Mouse (Mus musculus) limb, embryonic 10.5 days (tissue): ENCODE data around the gene Pde1a. TPM values are rescaled to one million over a fixed set of nuclear protein-coding genes. Genes with fewer than 3 reads are reported as not detected.

Source experiments
- DNase-seq: peaks from one replicate; pipeline ENCODE4 v3.0.0-alpha.2; 2017; ENCODE audit warnings: low spot score
- H3K27ac ChIP-seq: fragments of 300-500 bp; sonication (generic); 2 replicates; pipeline ENCODE4 v1.5.1; 2016; ENCODE audit warnings: mild to moderate bottlenecking
- H3K27me3 ChIP-seq: fragments of 300-500 bp; sonication (generic); 2 replicates; pipeline ENCODE4 v1.6.1; 2016; ENCODE audit warnings: low read depth, mild to moderate bottlenecking; ENCODE audit not compliant: poor library complexity, severe bottlenecking
- H3K36me3 ChIP-seq: fragments of 300-500 bp; sonication (generic); 2 replicates; pipeline ENCODE4 v1.6.1; 2016; ENCODE audit warnings: mild to moderate bottlenecking, moderate library complexity
- H3K4me1 ChIP-seq: fragments of 300-500 bp; sonication (generic); 2 replicates; pipeline ENCODE4 v1.6.1; 2016
- H3K4me3 ChIP-seq: fragments of 300-500 bp; sonication (generic); 2 replicates; pipeline ENCODE4 v1.5.1; 2016; ENCODE audit warnings: mild to moderate bottlenecking, moderate library complexity
- H3K9me3 ChIP-seq: fragments of 300-500 bp; sonication (generic); replicated peaks from 2 replicates; pipeline ENCODE4 v1.6.1; 2016; ENCODE audit warnings: mild to moderate bottlenecking
- WGBS: fragments of 180-500 bp; shearing (Covaris S2); methylation state at CpG from one replicate; pipeline ENCODE4 v1.1.7; 2016; 5-methylcytosine and 5-hydroxymethylcytosine counted together
- polyA plus RNA-seq: library from polyadenylated mRNA; unstranded; fragments of >200 nt; fragmentation: Nextera tagmentation; extraction: Ambion mirVana; gene quantifications from 2 replicates; pipeline ENCODE4 v1.2.1, GENCODE M21; 2016

Gene Pde1a
- polyA plus RNA-seq, 1 experiment from 2014 or later, result 0.54 TPM

DNA sequence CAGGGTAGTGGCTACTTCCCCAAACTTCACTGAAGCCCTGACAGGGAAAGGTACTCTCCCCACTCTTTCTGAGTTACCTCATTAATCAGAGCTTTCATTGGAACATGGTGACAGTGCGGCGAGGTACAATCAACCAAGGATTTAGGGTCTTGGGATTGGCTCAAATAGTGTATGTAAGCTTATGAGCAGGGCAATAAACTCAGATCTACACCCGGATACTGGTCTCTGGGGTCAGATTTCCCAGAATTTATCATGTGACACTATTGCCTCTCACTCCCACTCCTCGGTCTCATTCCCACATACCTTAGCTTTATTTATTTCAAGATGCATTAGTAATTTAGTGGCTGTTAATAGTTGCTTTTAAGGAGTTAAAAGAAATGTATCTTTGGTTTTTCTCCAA is 303.4 kb downstream of the Pde1a start:
- H3K4me1 ChIP-seq, result no peaks in the 10 kb centered on the region
- H3K9me3 ChIP-seq, result no peaks in the 10 kb centered on the region
- no peaks in the 10 kb centered on the region for H3K36me3 ChIP-seq
- WGBS, result 73% methylated on average over 4 of the region's 4 CpGs
- no peak overlapping the region for H3K27ac ChIP-seq
- no peak for DNase-seq
- no peak overlapping the region for H3K4me3 ChIP-seq
- H3K27me3 ChIP-seq, result no peaks in the 10 kb centered on the region

DNA sequence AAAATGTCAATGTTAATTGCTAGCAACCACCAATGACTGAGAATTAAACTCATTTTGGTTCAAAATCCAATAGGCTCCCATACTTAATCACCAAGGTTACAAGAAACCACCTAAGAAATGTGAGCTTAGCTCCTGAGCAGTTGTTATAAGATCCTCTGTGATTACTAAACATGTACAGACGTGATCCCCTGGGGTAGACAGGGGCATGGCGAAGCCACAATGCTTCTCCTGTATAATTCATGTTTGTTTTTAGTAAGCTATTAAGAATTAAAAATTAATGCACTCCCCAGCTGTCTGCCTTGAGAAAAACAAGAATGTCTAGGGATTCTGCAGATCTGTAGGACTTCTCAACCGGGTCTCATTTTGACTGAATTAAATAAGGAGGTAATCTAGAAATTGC is 309.7 kb downstream of the Pde1a start:
- Histone ChIP-seq H3K27ac (no peak overlapping the region), H3K4me3 (no peak overlapping the region), H3K27me3 (no peaks in the 10 kb centered on the region), H3K9me3 (no peaks in the 10 kb centered on the region), H3K36me3 (no peaks in the 10 kb centered on the region), H3K4me1 (no peaks in the 10 kb centered on the region)
- WGBS, result 88% methylated on average over 3 of the region's 3 CpGs
- DNase-seq, result no peak

DNA sequence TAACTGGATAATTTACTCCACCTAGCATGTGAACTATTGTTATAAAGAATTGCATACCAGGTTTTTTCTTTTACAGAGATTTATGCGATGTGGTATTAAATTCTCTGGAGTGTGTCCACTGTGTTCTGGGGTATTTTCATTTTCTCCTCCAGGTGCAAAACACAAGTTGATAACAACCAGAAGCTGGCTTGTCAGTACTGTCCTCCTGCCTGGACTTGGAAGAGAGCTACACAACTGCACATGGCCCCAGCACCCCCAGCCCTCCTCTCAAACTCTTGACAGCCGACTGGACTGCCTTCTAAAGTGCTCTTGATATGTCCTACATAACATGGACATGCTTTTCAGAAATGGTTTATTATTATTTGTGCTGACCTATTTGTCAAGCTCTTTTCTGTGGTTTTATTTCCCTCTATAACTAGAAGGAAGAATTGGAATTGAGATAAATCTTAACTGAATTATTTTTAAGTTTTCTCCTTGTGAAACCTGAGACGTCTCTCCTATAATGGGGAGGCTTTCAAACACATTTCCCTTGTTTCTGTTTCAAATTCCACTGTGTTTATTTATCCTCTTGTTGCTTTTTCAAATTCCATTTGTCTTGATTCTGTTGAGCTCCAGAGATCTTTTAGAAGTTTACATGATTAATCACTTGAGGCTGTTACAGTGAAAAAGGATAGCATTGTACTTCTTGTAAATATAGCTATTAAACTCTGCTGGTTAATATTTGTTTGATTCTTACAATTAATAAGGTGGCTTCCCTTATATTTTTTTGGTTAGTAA is 313.4 kb downstream of the Pde1a start:
- H3K36me3 ChIP-seq, result no peaks in the 10 kb centered on the region
- no peaks in the 10 kb centered on the region for H3K27me3 ChIP-seq
- WGBS, result 64% methylated on average over 3 of the region's 3 CpGs
- no peaks in the 10 kb centered on the region for H3K9me3 ChIP-seq
- H3K27ac ChIP-seq, result no peak overlapping the region
- no peak for DNase-seq
- H3K4me1 ChIP-seq, result no peaks in the 10 kb centered on the region
- no peak overlapping the region for H3K4me3 ChIP-seq

GRCm38 (mm10) chr2:79798627-79799026 is 330.6 kb downstream of the Pde1a start:
- Histone ChIP-seq H3K27ac (no peak overlapping the region), H3K4me3 (no peak overlapping the region), H3K36me3 (no peaks in the 10 kb centered on the region), H3K4me1 (peaks cover 8% of the 10 kb centered on the region), H3K9me3 (no peaks in the 10 kb centered on the region), H3K27me3 (no peaks in the 10 kb centered on the region)
- peak; percentile 47 for DNase-seq
- 29% methylated on average over 7 of the region's 7 CpGs for WGBS

GRCm38 (mm10) chr2:79797444-79797843 is 331.8 kb downstream of the Pde1a start:
- Histone ChIP-seq H3K27ac (no peak overlapping the region; the same call in 1 of the 2 replicates), H3K4me1 (peaks cover 8% of the 10 kb centered on the region), H3K27me3 (no peaks in the 10 kb centered on the region), H3K36me3 (no peaks in the 10 kb centered on the region), H3K9me3 (no peaks in the 10 kb centered on the region), H3K4me3 (no peak overlapping the region)
- no peak for DNase-seq
- WGBS, result 34% methylated on average over 2 of the region's 2 CpGs

DNA sequence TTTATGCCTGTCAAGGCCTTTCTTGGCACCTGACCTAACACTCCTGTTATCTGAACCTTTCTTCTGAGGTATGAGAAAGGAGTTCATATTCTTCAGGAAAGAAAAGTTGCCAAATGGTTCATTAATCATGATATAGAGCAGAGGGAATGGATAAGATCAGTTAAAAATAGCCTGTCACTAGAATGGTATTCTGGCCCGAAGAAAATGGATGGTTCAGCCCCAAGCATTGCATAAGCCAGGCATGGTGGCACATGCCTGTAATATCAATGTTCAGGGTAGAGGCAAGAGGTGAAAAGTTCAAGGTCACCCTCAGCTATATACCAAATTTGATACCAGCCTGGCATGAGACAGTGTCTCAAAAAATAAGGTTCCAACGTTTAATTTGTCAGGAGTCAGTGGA is 336.1 kb downstream of the Pde1a start:
- Histone ChIP-seq H3K4me3 (no peak overlapping the region), H3K27me3 (no peaks in the 10 kb centered on the region), H3K9me3 (no peaks in the 10 kb centered on the region), H3K27ac (no peak overlapping the region), H3K4me1 (no peaks in the 10 kb centered on the region), H3K36me3 (no peaks in the 10 kb centered on the region)
- DNase-seq, result no peak
- 78% methylated on average over 2 of the region's 2 CpGs for WGBS

DNA sequence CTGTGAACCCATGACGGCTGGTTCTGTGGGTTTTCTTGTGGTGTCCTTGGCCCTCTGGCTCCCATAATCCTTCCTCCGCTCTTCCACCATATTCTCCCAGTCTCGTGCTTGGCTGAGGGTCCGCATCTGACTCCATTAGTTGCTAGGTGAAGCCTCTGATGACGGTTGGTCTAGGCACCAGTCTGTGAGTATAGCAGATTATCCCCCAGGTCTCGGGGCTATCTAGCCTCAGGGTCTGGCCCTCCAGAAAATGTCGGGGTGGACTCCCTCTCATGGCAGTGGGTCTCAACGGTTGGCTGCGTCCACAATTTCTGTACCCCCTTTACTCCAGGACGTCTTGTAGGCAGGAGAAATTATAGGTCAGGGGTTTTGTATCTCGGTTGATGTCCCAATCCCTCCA is 342.8 kb downstream of the Pde1a start:
- no peak for DNase-seq
- H3K36me3 ChIP-seq, result no peaks in the 10 kb centered on the region
- no peaks in the 10 kb centered on the region for H3K27me3 ChIP-seq
- peaks cover 4% of the 10 kb centered on the region; the same call in 1 of the 2 replicates for H3K4me1 ChIP-seq
- no peak overlapping the region for H3K4me3 ChIP-seq
- H3K9me3 ChIP-seq, result no peaks in the 10 kb centered on the region
- 90% methylated on average over 11 of the region's 11 CpGs for WGBS
- no peak overlapping the region for H3K27ac ChIP-seq

DNA sequence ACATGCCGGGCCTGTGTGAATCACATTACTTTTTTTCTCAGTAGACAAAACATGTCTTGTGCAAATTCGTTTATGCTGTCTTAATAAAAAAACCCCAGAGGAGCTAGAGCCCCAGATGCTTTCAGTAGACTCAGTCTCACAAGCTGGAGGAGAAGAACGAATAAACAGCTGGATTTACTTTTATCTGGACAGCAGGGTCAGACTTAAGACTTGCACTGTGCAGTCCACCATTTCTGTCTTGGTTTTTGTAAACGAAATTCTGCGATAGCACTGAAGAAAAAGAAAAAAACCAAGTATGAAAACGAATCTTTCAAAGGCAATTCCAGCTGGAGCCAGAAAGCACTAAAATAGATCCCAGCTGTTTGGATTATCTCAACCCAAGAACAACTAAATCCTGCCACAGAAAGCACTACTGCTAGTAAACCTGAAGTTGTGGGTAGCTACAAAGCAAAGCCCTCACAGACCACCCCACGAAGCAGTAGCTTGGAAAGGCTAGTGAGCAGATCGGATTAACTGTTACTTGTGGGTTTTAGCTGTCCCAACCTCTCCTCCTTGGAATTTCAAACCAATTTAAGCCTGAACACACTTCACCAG is 343.6 kb downstream of the Pde1a start:
- Histone ChIP-seq H3K9me3 (no peaks in the 10 kb centered on the region), H3K27me3 (no peaks in the 10 kb centered on the region), H3K4me1 (peaks cover 4% of the 10 kb centered on the region; the same call in 1 of the 2 replicates), H3K4me3 (no peak overlapping the region), H3K27ac (no peak overlapping the region), H3K36me3 (no peaks in the 10 kb centered on the region)
- 64% methylated on average over 8 of the region's 8 CpGs for WGBS
- no peak for DNase-seq

Other genes with a start within 250 kb of the Pde1a start
- gene Prdx6b, start 163.0 kb upstream of the Pde1a start, polyA plus RNA-seq, result not detected in 2 replicates
- 81.6 and 93.8 TPM in 2 replicates for gene Dnajc10, start 186.0 kb upstream of the Pde1a start, polyA plus RNA-seq